Mouse (Mus musculus) heart, adult 18-20 months (tissue): ENCODE results near the gene Pon2. TPM values are rescaled to one million over a fixed set of nuclear protein-coding genes. Genes with fewer than 3 reads are reported as not detected.
"Not testable (repeated sequence)": the region's sequence is repeated elsewhere in the genome, so short reads cannot be mapped to it uniquely, and the experiment has no call there.

ENCODE experiments used
- DNase-seq, 2 experiments: peaks; one replicate each; pipeline ENCODE4 v3.0.0; 2021 to 2022; ENCODE audit warnings: mixed read lengths in 1 of 2
- long read RNA-seq, 2 experiments: library from polyadenylated mRNA; stranded (forward); transcript quantifications; one replicate each; pipeline ENCODE4 v2.0.0; 2021
- total RNA-seq, 2 experiments: library from RNA; stranded (reverse); gene quantifications; 2 replicates each; pipeline ENCODE4 v1.2.3; 2021

Pon2 gene
- total RNA-seq = 10 to 100 TPM; 16.7 to 17.6 TPM
- long read RNA-seq, experiment 1, transcript Pon2-201 (9 exons, 2,409 nt) = major isoform, 21 of 23 reads
- long read RNA-seq, experiment 1, partial matches to known transcripts = 0 of 23 reads
- long read RNA-seq, experiment 1, other reads (novel, unspliced or antisense) = 2 of 23 reads
- long read RNA-seq, experiment 2, transcript Pon2-201 (9 exons, 2,409 nt) = major isoform, 12 of 19 reads
- long read RNA-seq, experiment 2, partial matches to known transcripts = 2 of 19 reads
- long read RNA-seq, experiment 2, other reads (novel, unspliced or antisense) = 5 of 19 reads

DNA sequence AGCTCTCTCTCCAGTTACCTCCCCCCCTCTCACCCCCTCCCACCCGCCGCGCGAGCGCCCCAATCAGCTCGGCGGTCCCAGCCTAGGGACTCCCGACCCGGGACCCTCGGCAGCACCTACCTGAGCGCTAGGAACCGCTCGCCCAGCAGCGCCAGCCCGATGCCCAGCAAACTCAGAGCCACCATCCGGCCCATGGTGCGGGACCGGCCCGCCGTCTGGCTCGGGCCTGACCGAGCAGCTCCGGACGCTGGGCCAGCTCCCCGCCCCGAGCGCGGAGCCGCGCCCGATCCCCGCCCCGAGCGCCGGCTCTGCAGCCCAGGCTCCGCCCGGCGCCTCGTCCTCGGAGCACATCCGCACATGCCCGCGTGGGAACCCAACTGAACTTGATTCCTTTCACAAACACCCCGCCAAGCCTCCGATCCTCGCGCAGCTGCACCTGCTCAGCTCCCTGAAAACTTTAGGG, at the start of gene Pon2:
TSS of gene Pon2 (minus strand) at position 364 of the 463 bp plus-strand sequence.
- peak; percentile 87 to 92 for DNase-seq

- no peak for DNase-seq
Observed at GRCm38 (mm10) chr6:5344255-5344654, 46.0 kb upstream of the Pon2 start.

DNA sequence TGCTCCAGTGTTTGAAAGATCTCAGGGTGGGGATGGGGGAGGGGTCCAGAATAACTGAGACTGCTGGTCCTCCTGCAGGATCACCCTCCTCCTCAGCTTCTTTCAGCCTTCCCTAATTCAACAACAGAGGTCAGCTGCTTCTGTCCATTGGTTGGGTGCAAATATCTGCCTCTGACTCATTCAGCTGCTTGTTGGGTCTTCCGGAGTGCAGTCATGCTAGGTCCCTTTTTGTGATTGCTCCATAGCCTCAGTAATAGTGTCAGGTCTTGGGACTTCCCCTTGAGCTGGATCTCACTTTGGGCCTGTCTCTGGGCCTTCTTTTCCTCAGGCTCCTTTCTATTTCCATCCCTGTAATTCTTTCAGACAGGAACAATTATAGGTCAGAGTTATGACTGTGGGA, 41.0 kb upstream of the Pon2 start:
- DNase-seq = not testable (repeated sequence)

GRCm38 (mm10) chr6:5338781-5339180, 40.5 kb upstream of the Pon2 start:
- not testable (repeated sequence) for DNase-seq

GRCm38 (mm10) chr6:5336016-5336415, 37.8 kb upstream of the Pon2 start:
- DNase-seq = not testable (repeated sequence)

DNA sequence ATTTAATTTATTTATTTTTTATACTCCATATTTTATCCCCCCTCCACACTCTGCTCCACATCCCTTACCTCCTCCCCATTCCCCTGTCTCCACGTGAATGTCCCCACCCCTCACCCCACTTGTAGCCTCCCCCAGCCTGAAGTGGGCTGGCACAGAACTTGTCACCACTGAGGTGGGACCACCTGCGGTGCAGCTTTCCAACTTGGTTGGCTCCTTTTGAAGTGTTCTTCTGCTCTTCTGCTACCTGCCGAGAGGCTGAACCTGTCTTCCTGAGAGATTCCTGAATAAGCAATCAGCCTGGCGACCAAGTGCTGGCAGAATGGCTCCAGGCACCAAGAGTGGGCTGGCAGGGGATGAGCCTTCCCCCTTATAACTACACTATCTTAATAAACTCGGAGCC, 35.8 kb upstream of the Pon2 start:
- no peak for DNase-seq

GRCm38 (mm10) chr6:5332560-5333150, 34.4 kb upstream of the Pon2 start:
- DNase-seq = no peak

GRCm38 (mm10) chr6:5325122-5325521, 26.9 kb upstream of the Pon2 start:
- DNase-seq = no peak

DNA sequence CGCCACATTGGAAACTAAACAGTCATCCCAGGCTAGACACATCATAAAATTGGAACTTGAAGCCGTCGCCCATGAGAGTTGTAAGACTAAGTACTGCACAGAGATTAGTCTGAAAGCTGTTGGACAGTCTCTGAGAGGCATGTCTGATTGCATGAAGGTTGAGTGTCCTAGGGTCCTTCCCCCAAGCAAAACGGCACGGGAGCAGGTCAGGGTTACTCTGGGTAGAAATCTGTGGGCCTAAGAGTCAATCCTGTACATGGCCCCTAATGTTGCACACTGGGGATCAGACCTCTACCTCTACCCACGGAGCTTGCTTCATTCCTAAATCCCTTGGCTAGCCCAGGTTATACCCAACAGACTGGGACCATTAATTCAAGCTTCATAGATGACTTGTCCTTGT, 25.8 kb upstream of the Pon2 start:
- not testable (repeated sequence) for DNase-seq

- no peak for DNase-seq
Observed at GRCm38 (mm10) chr6:5316630-5317029, 18.4 kb upstream of the Pon2 start.

- DNase-seq = no peak
Observed at GRCm38 (mm10) chr6:5315053-5315759, 17.0 kb upstream of the Pon2 start.

DNA sequence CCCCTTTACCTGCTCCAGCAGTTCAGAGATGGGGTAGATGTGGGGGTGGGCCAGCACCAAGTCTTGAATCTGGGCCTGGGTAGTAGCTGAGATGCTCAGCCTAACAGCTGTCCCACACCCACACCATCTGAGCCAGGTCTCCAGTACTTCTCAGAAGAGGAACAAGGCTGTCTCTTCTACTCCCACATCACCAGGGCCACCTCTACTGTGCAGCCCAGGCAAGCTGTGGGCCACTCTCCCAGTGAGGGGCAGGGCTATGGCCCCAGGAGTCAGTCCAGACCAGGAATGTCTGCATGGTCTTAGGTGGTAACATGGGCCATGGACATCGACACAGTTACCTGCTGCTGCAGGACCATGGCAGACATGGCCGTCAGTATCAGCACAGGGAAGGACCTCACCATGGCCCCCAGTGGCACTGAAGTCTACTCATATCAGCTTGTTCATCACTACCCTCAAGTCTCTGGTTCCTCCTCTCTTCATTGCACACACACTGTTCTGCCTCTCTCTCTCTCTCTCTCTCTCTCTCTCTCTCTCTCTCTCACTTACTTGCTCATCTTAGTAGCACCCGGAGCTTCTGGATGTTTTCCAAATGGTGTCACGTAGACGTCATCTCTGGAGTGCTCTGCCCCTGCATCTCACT, 15.8 kb upstream of the Pon2 start:
- DNase-seq = no peak

DNA sequence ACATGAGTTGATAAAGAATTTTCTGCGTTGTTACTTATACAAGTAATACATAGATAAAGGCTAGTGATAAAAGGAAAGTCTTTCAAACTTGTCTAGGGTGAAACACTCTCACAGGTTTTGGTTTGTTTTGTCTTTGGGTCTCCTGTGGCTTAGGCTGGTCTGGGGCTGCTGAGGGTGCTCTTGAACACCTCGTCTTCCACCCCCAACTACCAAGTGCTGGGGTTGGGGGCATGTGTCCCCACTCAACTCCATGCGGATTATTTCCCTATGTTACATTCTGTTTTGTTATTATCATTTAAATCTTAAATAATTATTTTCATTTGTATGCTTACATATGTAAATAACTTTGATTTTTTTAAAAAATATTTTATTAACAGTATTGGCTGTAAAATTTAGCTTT, 12.2 kb upstream of the Pon2 start:
- no peak for DNase-seq

DNA sequence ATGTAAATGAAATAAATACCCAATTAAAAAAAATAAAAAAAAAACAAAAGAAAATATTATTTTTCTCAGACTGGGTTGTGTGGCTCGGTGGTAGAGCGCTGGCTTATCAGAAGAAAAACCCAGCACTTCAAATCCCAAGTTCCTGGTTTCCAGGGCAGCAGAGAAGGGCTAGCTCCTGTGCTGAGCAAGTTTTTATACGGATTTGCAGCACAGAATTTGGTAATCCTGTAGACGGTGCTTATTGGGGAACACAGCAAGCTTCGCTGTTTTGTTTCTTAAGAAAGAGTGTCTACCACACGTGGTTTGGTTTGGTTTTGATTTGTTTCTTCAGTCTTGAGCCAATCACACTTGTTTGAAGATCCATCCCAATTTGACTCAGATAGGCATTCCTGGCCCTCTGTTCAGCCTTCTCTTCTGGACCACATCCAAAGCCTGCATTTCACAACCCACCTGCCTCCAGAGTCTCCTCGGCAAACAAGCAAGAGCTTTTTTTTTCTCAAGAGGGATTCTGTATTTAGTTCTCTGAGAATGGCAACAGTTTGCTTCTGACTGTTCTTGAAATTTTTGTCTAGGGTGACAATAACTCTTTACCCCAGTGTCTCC, 11.4 kb upstream of the Pon2 start:
- peak; percentile 53 for DNase-seq

DNA sequence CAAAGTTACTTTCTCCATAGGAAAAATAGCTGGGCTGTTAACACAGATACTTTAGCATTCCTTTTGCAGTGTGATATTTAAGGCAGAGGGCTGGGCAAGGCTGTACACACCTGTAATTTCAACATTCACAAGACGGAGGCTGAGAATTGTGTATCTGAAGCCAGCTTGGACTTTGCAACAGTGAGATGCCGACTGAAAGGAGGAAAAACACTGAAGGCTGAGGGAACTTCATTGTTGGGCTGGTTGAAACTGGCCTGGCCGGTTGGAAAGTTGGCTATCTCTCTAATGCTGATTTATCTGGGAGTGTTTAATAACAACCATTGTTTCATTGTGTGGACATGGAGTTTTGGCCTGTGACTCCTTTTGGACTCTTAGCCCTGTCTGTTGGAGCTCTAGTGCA, 7.7 kb upstream of the Pon2 start:
- DNase-seq = no peak

DNA sequence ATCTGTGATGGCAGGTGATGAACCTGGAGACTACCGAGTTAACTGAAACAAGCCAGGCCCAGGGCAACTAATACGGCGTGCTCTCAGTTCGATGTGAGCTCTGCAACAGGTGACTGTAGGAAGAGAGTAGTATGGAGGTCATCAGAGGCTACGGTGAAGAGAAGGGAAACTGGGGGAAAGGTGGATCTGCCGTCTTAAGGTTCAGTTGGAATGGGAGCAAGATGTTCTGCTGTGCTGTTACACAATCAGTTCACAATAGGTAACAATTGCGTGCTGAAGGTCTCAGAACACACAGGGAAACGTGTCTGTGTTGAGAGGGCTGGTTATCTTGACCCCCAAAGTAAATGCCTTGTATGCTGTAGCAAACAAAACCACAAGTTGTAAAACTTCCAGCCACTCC, 6.7 kb upstream of the Pon2 start:
- no peak for DNase-seq

DNA sequence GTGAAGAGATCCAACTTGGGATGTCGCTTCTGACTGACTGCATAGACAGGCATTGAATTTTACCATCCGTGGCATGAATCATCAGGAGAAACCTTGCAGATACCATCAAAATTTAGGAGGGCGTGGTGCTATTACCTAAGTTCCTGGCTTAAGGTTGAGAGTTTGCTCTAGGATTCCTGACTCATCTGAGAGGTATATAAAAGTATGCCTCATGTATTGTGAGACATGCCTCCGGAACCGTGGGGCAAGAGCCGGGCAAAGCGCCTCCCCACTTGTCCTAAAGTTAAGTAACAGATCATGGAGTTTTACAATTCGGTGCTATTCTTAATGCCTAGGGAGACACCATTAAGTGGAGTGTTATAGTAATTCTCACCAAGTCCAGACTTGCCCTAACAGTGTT, 2.4 kb upstream of the Pon2 start:
- DNase-seq = no peak

GRCm38 (mm10) chr6:5299561-5299960, 1.3 kb upstream of the Pon2 start:
- no peak for DNase-seq

DNA sequence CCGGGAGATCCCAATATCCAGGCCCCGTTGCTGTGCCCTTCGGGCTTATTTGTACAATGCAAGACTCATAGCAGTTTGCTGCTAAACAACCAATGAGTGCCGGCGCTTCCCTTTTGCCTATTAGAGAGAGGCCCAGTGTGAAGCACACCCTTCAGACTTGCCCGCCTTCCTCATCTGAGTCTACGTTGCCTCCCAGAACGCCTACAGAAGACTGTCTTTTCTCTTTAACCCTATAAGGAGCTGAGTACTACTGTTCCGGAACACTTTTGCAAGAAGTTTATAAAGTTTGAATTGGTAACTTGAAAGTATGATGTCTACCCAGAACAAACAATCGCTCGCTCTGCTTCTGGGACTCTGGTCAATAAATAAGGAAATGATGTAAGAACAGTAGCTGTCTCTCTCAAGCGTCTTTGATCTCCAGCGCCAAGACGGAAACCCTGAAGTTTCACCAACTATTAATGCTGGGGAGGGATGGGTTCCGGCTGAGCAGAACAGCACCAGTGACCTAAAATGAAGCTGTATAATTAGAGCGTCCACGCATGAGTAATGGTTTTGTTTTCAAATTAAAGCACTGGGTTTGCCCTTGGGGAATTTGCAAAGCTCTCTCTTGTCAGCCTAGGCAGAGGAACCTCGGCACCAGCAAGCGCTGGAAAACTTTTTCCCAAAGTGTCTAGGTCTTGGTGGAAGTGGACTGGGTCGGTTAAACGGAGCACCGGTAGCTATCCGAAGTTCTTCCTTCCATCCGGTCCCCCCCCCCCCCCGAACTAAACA, 749 bp downstream of the Pon2 start:
- DNase-seq = peak; percentile 81 to 82

- no peak for DNase-seq
Observed at GRCm38 (mm10) chr6:5296067-5296466, 2.2 kb downstream of the Pon2 start.

DNA sequence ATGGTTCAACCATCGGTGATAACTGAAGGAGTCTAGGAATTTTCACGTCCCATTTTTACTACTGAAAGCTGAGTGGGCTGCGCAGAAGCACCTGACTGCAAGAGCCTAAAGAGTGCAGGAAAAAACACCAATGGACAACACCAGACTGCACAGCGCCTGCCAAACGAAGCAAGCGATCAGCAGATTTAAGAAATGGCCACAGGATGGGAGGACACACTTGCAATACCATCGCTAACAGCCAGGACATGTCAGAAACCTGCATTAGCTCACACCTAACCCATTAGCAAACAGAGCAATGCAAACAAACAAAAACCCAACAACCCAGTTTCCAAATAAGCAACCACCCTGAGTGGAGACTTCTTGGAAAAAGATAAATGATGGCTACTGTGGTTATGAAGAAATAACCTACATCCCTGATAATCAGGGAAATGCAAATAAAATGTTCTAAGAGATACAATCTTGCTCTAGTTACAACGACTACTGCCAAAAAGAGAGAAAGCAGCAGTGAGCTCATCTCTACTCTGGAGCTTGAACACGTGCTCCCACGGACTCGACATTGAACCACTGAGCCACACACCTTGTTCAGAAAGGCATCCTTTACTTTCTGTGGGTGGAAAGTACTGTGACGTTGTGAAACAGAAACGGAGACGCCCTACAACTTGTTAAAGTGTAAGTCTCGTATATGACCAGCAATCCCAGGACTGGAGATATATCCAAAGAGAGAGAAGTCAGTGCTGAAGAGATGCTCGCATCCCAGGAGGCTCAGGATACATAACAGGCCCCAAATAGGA, 3.4 kb downstream of the Pon2 start:
- no peak for DNase-seq
